Mouse (Mus musculus): ENCODE data around the gene Itga1.

Gene Itga1

DNA sequence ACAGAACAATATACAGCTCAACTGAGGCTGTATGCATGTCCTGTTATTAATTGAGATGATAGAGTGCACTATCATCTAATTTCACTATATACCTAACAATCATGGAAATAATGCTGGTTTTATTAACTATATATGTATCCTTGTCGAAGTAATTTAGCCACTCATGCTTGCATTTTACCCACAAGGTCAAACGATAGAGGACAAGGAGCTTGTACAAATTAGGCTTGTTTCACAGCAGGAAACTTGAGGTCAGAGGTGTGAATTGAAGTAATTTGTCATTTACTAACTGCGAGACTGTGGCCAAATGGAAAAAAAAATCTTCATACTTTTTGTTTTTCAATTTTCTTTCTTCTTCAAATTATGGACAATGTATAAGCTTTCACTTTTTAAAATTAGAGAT is 3.5 kb downstream of the Itga1 start:
- DNase-seq = no peak

DNA sequence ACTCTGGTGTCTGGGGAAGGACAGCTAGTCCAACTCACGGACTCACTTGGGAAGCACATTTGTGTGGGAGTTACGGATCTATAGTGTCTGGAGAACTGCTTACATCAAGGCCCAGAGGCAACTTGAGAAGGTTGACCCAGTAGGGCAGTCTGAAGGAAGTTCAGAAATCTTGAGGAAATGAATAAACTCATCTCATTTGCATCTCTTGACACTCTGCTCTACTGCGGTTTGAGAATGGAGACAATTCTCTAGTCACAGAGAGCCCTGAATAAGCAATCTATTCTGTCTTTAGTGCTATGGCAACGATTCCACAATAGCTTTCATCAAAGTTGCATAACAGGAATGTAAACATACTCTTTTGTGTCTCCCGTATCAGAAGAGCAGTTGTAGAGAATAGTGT is 4.8 kb downstream of the Itga1 start:
- no peak for DNase-seq

DNA sequence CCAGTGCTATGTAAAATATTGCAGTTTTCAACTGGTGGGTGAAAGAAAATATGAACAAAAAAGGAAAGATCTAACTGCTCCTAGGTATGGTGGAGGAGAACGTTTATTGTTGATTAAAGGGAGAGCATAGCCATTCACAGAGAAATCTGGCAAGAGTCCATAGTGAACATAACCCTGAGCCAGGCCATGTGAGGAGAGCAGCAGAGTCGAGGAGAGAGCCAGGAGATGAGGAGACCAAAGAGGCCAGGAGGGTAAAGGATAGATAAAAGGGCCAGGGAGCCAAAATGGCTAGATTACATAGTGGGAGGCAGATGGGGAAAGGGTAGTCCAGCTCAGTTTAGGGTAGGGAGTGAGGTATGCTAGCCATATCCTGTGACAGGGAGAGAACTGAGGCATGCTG is 5.5 kb downstream of the Itga1 start:
- DNase-seq = no peak

DNA sequence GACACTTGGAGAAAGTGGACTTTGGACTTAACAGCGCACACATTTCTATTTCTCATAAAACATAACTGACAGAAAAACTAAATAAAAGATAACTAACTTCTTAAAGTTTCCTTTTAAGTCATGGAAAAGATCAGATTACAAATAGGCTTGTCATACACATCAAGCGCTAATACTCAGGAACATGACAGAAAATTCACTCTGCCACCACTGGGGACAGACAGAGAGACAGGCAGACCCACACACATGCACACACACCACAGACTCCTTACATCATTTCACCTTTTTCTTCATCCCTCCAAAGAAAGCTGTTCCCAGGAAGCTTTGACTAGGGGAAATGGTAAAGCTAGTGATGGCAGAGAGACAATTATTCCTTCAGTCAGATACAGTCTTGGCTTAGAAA is 6.4 kb downstream of the Itga1 start:
- no peak for DNase-seq

DNA sequence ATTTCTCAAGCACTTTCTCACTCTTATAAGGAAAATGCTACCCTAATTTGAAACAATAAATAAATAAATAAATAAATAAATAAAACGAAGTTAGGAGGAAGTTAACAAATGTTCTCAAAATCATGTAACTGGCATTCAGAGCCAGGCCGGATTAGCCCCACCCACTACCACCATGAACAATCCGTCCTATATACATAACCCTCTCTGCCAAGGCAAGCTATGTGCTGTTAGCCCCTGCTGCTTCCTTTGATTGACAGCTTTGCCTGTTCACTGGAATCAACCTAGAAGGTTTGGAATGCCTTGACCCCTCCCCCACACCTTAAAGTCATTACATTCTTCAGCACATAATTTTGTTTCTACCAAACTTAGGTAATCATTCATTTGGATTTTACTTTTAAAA is 10.3 kb downstream of the Itga1 start:
- no peak for DNase-seq

DNA sequence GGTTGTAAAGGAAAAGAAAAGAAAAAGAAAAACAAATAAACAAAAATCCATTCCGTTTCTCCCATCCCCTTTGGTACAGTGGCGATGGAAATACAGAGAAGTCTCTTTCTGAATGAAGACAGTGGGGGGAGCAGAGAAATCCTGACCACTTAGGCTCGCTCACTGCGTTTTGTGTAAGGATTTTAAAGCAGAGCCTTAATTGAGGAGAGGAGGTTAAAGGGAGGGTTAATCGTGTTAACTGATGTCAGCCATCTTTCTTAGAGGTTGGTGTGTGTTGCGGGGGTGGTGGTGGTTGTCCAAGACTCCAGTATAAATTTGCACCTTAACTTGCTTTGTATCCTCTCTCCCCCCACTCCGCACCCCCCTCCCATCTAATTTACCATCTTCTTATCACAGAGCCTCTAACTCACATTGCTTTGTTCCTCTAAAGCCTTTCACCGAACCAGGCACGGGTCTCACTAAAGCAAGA is 10.8 kb downstream of the Itga1 start:
- no peak for DNase-seq

DNA sequence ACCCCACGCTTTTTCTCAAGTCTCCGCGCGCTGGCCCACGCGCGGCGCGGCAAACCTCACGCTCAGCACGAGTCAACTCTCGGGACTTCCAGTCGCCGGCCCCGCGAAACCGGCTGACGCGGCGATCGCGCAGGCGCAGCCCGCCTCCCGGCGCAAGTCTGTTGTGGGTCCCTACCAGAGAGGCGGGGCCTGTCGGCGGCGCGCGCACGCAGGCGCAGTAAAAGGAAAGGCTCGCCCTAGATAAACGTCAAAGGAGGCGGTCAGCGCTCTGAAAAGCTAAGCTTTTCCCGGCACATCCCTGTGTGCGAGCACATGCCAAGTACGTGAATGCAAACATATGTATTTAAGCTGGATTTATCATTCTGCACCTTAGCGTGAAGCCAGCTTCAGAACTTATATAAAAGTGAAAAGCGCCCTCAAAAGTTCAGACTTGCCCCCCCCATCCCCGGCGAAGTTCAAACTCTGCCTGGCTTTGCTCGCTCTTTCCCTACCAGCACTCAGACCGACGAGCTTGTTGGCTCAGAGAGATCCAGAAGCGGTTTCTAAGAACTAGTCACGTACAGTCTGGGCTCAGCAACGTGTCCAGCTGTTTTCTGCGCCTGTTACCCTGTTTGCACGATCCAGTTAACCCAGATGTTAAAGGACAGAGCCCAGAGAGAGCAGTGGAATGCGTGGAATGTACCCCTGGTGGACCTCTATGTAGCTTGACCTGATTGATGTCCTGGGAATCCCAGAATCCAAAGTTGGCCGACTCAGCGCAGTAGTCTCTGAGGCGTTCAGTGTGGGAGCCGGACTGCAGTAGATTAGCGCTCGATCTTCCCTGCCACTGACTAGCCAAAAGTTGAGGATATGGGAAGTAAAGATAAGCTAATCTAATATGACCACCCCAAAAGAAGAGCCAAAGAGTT is 11.4 kb downstream of the Itga1 start, which contains the start of gene Pelo:
Pelo (minus strand) TSS at position 118 of the 908 bp plus-strand sequence.
- DNase-seq = peak; percentile 96 to 97

DNA sequence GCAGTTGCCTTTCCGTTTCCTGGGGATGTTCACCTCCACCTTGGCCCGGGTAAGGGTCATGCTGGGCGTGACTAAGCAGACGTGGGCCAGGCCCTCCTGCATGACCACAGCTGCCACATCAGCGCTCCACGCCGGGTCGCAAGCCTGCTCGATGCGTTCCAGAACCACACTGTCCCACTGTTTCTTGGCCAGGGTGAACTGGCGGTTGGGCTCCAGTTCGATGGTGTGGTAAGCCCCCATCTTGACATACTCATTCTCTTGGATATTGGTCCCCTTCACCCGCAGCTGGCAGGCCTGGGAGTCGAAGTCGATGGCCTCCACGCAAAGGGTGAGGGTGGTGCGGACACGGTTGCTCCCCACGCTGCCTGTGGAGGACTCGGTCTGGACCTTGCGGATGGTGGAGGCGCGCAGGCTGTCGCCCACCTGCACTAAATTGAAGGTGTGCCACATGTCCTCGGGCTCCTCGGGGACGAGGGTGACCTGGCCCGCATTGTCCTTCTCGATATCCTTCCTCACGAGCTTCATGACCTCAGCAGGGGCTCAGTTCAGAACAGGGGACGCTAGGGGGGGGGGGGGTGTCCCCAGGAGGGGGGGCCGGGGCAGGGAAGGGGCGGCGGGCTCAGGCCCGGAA is 12.3 kb downstream of the Itga1 start:
- peak; percentile 40 to 47 for DNase-seq

DNA sequence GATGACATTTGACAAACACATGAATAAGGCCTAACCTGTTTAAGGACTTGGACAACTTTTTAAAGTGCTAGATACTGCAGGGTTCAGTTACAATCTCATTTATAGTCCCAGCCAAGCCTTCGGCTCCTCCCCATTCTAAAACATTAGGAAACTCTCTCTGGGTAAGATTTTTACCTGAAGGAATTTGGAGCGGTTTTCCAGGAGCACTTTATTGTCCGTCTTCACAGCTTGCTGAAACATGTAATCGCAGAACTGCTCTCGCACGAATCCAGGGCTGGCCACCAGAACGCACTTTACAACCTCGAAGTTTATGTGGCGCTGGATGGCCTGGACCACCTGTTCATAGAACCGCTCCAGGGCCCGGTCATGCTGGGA is 12.8 kb downstream of the Itga1 start:
- peak in 1 of 2 experiments; percentile 19 for DNase-seq

DNA sequence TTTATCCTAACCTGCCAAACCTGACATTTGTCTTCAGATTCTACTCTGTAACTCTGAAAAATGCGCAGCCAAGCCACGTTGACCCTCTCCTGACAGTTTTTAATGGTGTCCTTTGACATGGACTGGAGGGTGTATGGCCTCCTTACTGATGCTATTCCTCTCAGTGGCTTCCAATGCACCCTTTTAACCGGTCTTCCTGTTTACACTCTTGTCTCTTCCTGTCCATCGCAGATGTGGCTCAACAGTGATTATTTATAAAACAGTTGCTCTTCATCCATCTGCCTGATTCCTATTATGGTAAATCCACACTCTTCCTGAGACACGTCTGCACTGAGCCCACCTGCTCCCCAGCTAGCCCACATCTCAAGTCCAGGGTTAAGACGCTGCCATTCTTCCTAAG is 15.8 kb downstream of the Itga1 start:
- no peak for DNase-seq

DNA sequence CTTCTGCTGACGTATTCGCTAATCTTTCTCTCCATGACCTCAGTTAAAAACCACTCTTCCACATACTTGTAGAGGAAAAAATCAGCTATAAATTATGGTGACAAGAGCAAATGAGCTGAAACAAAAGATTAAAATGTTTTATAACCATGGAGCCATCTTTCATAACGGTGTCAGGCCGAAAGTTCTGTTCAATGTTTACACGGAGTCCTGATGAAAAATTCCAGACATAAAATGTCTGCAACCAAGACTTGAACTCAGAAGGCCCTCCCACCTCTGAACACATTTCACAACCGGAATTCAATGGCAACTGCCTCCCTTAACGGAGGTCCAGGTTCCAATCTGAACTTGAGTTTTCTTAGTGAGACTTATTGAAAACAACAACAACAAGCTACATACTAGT is 19.4 kb downstream of the Itga1 start:
- no peak for DNase-seq

DNA sequence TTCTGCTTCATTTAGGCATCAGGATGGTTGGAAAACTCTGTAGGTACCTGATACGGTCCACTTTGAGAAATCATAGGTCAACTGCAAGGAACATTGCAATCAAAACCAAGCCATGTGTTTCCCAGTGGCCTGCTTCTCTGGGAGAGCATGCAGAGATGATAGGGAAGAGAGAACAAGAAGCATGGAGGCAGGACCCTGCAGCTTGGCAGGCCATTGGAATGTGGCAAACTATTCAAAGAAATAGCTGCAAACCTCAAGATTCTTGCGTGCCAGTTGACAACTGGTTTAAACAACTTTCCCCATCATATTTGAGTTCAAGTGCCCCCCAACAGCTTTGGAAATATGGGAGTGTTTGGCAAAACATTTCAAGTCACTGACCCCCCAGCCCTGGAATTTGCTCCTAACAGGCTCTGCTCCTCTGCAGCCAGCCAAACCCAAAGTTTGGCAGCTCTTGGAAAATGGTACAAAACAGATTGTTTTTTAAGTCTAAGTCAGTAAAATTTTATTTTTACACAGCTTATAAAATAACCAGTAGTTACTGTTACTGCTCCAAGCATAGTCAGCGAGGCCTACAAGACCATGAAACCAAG is 21.7 kb downstream of the Itga1 start:
- no peak for DNase-seq

DNA sequence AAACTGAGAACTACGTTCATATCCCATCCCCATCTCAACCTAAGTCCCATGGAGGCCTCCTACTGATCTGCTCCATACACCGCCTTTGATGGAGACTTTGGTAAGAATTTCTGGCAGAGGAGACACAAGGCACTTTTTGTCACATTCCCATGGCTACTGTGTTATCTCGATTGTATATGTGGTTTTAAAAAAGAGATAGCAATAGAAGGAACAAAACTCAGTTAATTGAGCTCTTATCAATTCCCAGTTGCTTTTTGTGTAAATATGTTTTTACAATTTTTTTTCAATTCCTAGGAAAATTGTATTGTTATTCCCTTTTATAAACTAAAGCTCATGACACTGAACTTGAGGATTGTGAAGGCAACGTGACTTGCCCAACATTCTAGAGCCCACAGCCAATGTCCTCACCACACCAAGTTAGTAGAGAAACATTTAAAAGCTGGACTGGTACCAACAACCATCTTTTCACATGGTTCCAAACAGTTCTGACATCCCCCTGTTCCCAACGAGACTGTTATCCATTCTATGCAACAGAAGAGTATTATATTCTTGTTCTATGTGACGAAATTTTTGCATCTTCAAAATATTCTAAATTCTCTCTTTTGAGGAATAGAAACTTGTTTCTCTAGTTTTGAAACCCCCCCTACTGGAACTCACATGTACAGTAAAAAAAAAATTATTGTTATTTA is 22.6 kb downstream of the Itga1 start:
- DNase-seq = no peak

DNA sequence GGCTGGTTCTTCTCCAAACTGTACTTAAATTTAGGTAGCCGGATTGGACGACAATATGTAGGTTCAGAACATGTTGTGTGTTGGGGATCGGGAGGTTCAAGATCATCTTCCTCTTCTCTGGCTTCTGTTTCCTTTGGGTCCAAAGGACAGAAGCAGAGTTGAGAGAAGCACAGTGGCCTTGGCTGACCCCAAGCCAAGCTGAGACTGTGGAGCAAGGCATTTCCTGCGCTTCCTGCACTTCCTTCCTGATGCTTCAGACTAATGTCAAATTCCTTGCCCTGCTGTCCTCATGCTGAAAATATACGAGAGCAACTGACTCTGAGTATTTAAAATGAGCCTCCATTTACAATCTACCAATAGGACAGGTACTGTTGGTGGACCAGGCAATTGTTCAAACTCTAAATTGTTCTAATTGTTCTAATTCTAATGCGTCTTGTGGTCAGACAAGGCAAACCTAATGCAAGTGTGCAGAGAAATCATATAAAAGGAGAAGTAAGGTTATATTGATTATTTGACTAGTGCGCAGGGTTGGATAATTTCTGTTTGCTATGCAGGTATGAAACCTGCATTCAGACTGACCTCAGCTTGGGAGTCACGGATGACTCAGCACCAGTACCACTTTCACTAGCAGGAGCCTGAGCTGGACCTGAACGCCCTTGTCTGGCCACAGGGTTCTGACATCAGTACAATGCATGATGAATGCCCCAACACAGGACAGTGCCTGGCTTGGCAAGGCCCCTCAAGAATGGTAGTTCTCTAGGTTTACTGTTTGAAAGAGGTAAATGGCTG is 24.2 kb downstream of the Itga1 start:
- no peak for DNase-seq

DNA sequence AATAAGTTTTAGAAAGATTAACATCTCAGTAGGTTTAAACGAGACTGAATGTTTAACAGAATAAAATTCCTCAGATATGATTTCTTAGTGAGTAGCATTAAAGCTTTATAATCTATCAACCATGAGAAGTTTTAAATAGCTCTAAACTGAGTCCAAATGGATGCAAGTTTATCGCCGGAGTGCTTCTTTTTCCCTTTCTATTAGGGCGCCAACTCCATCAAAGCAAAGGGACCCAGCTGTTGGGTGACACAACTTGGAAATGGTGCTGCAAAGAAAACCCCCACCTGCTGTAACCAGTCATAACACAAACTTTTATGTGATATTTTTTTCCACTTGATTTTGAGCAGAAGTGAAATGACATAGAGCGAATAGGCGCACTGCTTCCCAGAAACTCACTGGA is 29.4 kb downstream of the Itga1 start:
- DNase-seq = no peak

DNA sequence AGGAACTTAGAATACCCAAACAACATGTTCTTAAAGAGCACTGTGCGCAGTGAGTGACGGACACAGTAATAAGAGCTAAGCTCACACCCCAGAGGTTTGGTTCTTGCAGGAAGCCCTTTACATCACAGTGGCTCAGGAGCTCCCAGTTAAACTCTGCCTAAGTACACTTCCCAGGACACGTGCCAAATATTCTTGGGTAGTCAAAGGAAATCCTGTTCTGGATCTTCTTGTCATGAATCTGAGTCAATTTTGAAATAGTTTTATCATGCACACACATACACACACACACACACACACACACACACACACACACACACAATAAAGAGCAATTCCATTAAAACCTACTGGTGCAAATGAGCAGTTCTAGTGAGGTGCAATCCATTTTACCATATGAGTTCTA is 30.3 kb downstream of the Itga1 start:
- no peak for DNase-seq

DNA sequence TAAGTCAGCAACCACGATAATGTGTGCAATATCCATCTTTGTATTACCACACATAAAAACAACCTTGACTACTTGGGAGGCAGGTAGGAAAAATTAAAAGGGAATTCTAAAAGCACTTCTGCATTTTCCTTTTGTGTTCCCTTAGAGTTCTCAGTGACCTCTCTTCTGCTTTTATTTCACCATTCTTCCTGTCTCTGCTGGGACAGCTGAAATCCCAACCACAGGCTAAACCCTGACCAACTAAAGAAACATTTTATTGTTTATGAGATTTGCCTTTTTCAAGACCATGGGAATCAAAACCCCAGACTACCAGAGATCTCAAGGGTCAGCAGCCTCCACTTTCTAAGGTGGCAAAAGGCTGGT is 33.8 kb downstream of the Itga1 start:
- no peak for DNase-seq

DNA sequence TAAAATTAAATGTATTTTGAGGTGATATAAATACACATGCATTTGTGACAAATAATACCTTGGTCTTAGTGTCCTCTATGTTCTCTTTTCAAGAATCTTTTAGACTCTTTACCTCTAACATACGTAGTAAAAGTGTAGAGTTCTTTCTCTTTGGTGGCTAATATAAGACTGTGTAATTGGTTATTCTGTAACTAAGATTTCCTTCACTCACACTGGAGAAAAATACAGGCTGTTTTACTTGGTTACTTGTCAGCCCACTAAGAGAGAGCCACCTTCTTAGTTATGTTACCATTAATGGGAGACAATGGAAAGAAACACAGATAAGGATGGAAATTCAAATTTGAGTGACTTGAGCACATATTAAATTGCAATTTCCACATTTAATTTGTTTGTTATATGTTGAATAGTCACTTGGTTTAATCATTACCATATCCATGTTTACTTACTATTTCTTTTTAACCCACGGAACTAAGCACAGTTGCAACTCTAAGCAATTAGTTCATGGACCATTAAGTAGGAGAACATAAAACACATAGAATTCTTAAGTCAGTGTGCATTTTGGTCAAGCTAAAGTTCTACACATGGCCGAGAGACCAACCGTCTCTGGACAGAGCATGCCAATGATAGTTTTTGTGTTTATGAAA is 34.3 kb downstream of the Itga1 start:
- DNase-seq = no peak

DNA sequence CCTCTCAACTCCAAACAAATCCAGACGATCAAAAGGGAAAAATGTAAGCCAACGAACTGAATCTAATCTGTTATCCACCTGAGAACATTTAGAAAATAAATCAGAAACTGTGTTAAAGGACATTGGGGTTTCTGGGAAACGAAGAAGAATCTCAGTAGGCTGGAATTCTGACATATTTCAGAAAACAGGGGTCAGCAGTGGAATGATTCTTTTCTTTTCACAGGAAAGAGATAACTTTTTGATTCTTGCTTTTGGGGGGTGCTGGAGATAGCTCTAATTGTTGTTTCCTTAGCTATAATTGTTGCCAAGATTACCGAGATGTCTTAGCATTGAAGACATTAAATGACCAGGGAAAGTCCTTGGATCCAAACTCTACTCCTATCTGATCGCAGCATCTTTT is 44.2 kb downstream of the Itga1 start:
- DNase-seq = no peak

DNA sequence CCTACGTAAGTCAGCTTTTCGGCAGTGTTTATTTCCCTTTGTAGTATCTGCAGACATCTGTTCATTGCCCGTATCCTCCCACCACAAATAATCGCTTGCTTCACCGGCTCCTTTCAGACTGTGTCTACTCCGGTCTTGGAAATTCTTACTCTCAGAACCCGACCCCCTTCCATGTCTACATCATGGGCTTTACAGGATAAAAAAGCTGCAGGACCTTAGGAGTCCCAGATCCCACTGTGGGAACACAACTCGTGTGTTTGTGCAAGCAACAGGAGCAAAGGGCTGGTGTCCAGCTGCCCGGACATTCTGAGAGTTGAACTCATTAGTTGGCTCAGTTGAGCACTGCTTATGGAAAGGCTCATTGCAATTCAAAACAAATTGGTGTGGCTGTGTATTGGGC is 47.0 kb downstream of the Itga1 start:
- no peak for DNase-seq

DNA sequence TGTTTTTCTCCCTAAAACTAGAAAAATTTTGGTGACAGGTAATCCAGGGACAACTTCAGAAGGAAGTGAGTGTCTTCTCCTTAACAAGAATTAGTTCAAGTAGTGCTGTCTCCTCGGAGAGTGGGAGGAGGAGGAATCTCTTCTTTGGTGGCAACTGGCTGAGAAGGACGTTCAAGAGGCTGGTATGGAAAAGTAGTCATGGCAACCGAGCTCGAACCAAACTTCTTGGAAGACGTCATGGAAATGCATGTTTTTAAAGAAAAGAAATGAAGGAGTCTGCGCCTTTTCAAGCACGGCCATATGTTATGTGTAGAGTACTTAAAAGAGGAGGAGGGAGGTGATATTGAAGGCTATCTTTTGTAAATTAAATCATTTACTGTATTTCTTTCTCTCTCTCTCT is 49.2 kb downstream of the Itga1 start:
- DNase-seq = no peak
